Mouse (Mus musculus) embryo, embryonic 10 days (tissue): ENCODE measurements at regions not wholly inside any gene's neighbourhood (a gene's known extent, or its start where the extent isn't known, plus 50 kb on each side); places are given as distances from the start of the nearest gene placed in this dataset.

Source experiments
- DNase-seq: peaks from one replicate; pipeline ENCODE4 v3.0.0-alpha.2; 2015; ENCODE audit warnings: low spot score

GRCm38 (mm10) chr8:76038526-76038925, 590.0 kb downstream of the Iqcm start:
- no peak for DNase-seq

DNA sequence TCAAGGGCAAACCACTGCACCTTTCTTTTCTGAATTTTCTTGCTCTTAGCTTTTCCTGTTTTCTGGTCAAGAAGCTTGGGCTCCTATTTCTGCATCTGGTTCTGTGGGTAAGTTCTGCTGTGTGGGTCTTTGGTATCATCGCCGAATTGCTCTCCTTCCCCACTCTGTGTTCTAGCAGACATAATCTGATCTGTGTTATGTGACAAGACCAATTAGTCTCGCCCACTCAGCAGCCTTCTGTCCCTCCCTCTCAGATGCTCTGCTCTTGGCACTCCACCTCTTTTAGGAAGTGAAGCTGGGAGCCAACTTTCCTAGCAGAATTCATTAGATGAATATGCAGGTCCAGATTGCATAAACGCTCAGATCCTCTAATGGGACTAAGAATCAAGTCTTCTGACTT, 603.5 kb downstream of the Iqcm start:
- DNase-seq: no peak

DNA sequence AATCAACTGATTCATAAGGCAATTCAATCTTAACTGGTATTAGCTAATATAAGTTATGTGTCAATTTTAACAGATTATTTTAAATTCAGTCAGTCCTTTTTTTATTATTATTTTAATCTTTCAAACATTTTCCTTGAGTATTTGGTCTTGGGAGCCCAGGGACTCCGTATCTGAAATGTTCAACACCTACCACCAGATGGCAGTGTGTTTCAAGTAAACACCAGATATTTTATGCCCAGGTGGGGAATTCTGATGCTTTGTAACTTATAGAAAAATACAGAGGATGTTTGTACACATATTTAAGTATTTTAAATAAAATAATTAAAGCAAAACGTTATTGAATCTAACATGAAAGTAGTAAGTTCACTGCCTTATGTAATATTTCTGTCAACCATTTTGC, 619.2 kb downstream of the Iqcm start:
- DNase-seq: peak; percentile 77

DNA sequence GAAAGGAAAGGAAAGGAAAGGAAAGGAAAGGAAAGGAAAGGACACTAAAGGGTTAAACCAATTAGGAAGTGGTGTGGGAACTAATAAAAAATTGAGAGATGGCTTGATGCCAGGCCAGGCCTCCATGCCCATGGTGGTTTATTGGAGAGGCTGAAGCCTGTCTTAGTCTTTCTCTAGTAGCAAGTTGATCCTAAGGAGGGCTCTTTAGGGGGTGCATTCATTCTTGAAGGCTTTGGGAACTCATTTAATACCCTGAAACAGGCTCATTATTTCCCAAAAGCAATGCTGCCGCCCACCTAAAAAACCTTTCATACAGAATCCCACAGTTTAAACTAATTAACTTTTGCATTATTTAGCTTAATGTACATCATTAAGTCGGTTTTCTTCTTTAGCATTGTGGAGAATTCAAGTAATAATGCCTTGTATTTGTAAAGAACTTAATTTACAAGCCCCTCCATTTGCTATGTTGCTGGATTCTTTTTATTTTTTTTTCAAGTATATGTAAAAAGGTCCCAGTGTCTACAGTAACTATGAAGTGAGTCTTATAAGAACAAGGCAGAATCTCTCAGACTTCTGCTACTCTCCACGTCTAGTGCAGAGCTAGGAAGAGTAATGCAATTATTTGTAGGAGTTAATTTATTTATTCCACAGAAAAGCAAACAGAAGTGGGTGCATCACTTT, 624.3 kb downstream of the Iqcm start:
- DNase-seq: no peak

GRCm38 (mm10) chr8:76120587-76121145, 672.2 kb downstream of the Iqcm start:
- DNase-seq: no peak

- no peak for DNase-seq
These were observed 679.0 kb downstream of the Iqcm start for GRCm38 (mm10) chr8:76127486-76127885.

GRCm38 (mm10) chr8:76137219-76137618, 688.7 kb downstream of the Iqcm start:
- no peak for DNase-seq

DNA sequence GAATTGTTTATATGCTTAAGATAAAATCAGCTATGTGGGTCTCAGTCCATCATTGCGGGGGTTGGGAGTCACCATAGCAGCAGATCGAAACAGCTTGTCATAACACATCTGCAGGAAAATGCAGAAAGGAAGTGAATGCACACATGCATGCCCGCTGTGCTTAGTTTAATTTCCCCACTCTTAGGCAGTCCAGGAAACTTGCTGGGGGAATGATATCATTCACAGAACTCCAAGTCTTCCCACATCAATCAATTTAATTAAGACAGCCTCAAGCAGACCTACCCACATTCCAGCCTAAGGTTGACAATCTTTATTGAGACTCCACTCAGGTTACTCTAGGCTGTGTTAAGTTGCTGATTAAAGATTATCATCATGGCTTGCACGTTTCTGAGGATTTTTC, 700.2 kb downstream of the Iqcm start:
- peak; percentile 31 for DNase-seq

GRCm38 (mm10) chr8:76182520-76182919, 716.7 kb upstream of the Nr3c2 start:
- no peak for DNase-seq

GRCm38 (mm10) chr8:76183836-76184235, 715.4 kb upstream of the Nr3c2 start:
- no peak for DNase-seq

- DNase-seq: no peak
These were observed 711.9 kb upstream of the Nr3c2 start for GRCm38 (mm10) chr8:76187293-76187692.

DNA sequence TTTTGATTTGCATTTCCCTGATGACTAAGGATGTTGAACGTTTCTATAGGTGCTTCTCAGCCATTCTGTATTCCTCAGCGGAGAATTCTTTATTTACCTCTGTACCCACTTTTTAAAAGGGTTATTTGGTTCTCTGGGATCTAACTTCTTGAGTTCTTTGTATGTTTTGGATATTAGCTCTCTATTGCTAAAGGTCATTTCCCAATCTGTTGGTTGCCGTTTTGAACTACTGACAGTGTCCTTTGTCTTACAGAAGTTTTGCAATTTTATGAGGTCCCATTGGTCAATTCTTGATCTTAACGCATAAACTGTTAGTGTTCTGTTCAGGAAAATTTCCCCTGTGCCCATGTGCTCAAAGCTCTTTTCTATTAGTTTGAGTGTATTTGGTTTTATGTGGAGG, 687.4 kb upstream of the Nr3c2 start:
- no peak for DNase-seq

- no peak for DNase-seq
These were observed 681.2 kb upstream of the Nr3c2 start for GRCm38 (mm10) chr8:76217819-76218580.

DNA sequence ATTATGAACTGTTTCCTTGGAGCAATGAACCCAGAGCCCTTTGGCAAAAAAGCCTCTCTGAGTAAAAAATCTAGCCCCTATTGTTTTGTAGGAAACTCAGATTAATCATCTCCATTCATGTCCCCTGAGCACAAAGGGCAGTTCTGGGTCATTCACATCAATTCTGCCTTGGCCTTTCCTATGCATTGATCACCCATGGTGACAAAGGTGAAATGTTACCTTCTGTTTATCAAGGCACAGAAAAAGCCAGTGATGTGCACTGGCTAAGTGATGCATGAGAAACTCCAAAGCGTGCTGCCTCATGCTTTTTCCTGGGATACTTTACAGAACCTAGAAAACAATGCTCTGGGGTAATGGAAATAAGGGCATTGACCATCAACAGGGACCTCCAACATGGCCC, 668.4 kb upstream of the Nr3c2 start:
- DNase-seq: peak; percentile 75

DNA sequence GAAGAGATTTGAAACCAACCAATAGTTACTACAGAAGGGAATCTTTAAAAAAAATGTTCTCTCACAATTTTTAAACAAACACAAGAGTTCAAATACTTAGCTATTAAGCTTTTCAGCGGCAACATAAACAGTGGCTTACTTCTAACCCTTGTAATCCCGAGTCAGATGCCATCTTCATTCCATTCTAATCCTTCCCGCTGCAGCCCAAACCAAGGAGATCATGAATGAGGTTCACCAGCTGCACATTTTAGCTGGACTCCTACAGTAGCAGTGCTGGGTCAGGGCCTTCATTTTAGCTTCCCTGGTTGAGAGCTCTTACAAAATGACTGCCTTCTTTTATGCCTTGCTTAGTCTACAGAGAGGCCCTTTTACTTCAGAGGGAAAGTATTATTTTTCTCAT, 650.0 kb upstream of the Nr3c2 start:
- DNase-seq: no peak

DNA sequence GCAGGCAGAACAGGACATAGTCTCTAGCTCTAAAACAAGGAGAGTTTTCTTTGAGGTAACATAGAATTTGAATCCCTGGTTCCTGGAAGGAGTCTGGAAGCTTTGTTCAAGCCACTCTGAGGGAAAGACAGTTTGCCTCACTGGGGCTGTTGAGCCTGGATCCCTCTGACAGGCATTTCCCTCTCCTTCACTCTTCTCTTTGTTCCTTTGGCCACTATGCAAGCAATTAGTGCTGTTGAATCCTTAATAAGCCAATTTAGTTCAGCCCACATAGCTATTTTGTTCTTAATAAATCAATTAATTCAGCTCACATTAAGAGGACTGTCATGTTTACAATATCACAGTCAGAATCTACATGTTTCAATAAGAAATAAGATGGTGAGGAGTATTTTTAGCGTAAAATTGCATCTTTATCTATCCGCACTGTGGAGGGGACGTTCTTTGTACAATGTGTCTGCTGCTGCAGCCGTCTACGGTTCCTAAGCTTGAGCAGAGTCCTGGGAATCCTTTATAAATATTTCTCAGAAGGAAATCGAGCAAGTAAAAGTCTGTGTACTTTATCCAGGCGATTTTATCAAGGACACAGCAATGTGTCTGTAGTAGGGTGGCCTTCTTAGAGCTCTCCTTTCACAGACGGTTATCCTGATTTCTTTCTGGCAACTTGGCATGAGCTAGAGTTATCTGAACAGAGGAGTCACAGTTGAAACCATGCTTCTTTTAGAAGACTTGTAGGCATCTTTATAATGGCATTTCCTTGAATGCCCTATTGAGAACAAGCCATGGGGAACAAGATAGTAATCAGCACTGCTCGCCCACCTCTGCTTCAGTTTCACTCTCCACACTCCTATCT, 646.9 kb upstream of the Nr3c2 start:
- DNase-seq: no peak
